Mouse (Mus musculus): ENCODE measurements around the gene Nkain2.
"Not testable (repeated sequence)": the region's sequence is repeated elsewhere in the genome, so short reads cannot be mapped to it uniquely, and the experiment has no call there.

Nkain2 gene

DNA sequence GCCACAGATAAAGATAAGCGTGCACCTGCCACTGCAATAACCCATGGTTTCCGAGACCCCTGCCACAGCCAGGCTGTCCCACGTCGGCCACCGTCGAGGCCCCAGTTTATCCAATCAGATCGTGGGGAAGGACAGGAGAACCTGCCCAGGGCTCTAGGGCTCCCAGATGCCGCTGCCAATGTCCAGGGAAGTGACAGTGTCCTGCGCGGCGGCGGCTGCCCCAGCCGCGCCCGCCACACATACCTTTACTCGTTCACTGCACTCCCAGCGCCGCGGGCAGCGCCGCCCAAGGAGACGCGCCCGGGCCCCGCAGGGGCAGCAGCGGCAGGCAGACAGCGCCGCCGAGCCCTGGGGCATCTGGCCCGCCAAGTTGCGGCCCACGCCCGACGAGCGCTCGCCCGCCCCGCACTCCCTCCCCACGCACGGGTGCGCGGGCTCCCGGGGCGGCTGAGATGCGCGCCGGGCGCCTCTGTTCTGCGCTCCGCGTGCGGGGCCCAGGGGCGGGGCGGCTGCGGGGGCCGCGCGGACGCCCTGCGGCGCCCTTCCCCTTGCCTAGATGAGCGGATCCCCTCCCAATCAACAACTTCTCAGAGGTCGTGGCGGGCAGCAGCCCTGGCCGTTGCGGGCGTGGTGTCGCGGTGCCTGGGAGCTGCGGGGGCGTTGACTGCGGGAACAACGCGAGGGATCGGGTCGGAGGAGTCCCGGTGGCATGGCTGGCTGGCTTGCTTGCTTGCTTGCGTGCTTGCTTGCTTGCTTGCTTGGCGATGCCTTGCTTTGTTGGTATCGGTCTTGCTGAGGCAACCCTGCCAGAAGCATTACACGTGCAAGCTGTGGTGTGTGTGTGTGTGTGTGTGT is at the start of gene Nkain2:
Gene Nkain2, minus strand, starts transcription at position 811 of the 855 bp plus-strand sequence.
- peak; percentile 14 for DNase-seq

DNA sequence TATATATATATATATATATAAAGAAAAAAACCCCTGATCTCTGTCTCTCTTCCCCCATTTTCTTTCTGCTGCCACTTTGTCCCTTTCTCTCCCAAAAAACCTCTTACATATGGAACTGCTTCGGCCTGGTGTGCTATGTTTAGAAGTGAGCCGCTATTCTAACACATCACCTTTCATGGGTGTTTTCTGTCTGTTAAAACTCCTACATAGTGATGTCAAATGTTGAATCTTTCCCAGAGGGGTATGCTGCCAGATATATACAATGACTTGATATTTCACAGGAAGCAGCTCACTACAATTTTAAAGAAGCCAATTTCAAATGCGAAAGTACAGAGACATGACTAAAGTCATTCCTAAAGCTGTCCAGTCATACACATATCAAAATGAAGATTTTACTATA is 49.6 kb upstream of the Nkain2 start:
- DNase-seq, result no peak

DNA sequence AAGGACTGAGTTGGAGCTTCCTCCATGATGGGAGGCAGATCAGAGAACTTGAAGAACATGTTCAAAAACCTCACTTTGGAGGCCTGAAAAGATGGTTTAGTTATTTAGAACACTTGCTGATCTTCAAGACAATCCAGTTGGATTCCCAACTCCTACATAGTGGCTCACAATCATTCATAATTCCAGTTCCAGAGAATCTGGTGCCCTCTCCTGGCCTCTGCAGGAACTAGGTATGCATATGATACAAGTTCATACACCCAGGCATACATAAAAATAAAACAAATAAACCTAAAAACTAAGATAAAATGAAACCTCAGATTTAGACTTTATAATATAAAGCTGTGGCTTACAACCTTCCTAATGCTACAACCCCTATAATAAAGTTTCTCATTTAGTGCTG is 4.8 kb upstream of the Nkain2 start:
- DNase-seq, result no peak

DNA sequence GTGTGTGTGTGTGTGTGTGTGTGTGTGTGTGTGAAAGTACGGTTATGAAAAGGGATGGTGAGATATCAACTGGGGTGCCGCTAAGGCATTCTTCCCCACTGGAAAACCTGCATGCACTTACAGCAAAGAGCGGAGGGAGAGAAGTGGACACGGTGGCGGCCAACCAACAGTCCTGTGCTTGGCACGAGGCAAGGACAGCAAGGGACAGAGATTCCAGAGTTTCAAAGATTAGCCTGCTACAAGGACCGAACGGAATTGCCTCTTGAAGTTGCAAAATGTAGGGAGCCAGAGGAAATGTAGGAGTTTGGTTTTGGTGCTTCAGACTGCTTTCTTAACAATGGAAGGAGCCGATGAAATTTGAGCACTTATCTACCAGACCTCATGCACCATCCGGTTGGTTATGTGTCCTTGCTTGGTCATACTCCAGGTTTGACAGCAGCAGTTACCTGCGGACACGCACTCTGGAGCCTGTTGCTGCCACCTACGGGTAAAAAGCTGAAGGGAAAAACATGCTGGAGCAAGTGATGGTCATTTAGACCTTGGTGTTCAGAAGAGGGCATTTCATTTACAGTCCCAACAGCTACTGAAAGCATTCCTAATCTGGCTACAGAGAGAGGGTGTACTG is 357 bp upstream of the Nkain2 start:
- peak; percentile 27 for DNase-seq

DNA sequence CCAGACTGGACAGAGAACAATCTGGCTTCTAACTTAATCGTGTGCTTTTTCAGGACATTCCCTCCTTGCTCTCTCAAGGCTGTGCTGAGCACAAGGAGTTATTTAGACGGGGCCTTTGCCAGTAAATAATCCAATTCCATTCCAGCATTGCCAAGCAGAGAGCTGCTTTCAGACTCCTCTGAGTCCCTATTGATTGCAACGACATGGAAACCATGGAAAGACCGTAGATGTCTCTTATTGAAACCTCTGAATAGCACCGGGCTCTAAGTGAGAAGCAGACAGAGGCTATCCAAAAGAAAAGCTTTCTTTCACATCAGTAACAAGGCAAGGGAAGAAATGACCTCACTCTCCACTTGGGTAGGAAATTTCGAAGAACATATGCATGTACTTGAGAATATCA is 8.3 kb downstream of the Nkain2 start:
- DNase-seq, result no peak

DNA sequence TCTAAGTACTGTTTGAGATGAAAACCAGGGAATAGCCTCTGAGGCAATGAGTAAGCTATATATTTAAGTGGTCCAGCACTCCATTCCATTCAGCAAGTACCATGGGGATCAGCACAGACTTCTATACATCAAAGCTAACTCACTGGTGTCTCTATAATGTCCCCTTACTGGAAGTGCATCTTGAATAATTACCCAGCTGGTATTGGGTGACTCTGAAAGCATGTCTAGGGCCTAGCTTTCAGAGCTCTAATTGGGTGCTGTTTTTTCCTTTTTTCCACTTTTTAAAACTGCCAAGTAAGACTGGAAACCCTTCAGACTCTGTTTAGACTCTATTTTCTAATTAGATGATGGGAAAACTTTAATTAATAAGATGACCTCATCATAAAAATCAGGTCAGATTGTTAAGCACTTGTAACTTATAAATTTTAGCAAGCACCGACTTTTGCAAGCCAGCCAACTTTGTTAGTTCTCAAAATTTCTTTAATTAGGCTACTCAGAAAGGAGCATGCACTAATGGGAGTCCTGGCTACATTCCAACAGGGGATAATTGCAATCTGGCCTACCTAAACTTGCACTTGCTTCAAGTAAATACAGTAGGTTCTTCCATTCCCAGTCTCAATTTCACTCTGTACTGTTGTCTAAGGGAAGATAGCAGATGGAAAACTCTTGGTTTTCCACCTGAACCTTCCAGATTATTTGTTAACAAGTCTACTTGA is 19.4 kb downstream of the Nkain2 start:
- DNase-seq, result no peak

DNA sequence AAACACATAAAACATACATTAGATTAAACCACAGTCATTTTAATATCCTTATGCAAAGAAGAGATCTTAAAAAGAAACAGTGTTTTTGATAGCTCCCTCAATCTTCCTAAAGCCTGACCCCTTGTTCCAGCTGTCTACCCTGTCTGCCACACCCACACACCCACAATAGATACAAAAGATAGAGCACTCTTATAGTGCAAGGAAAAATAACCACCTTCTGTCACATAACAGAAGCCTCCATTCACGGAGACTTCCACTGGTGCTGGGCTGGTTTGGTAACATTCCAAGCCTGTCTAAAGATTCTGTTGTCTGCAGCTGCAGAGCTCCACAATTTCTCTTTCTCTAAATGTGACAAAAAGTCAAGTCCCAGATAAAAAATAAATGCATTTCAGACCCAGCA is 20.7 kb downstream of the Nkain2 start:
- DNase-seq, result no peak

DNA sequence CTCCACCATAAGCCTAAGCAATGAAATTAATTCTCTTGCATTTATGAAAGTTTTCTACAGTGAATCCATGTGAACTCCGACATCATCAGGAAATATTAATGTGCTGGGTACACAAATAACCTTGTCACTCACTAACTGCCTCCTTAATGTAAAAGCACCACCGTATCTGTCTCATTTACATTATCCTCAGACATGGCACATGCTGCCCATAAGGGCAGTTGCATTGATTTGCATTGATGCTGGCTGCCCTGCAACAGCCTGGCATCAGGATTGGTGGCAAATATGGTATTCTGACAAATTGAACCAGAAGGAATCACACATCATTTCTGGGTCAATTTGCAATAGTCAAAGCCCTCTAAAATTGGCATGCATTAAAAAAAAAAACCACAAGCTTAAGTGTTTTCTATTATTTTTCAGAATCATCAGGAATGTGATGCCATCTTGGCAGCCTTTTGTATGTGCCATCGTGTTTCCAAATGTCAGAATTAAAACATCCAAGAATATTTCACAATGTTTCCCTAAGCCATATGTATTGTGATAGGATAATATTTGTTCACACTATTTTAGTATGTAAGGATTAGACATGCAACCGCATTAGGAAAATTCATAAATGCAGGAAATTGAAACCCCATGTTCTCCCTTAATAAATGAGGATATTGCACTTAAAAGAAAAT is 74.9 kb downstream of the Nkain2 start:
- no peak for DNase-seq

DNA sequence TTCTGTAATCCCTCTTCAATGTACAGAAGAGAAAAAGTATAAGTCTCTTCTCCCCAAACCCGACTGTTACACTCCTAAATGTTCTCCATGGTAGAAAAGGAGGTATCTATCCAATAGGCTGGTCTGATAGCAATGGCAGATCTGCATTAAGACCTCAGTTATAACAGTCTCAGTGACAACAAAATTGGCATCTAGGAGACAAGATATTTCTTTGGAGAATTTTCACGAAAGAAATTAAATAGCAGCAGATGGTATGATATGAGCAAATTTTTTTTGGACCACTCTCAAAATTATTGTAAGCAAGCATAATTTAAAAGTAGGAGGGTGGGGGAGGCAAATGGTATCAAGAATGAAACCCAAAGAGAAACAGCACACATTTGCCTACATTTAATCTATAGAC is 94.0 kb downstream of the Nkain2 start:
- DNase-seq, result no peak

DNA sequence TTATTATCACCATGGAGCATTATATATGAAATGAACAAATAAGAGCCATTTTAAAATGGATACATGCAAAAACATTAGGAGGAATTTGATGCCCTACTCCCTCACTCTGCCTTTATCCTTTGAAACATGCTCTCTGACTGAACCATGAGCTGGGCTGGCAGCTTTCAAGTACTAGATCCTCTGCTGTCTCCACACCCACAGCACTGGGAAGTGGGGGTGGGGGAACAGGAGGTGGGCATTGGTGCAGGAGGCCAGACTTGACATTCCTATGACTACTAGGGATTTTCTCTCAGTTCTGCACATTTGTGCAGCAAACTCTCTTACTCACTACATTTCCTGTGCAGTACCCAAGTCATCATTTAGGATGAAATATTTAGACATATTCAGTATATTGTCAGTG is 99.7 kb downstream of the Nkain2 start:
- no peak for DNase-seq

DNA sequence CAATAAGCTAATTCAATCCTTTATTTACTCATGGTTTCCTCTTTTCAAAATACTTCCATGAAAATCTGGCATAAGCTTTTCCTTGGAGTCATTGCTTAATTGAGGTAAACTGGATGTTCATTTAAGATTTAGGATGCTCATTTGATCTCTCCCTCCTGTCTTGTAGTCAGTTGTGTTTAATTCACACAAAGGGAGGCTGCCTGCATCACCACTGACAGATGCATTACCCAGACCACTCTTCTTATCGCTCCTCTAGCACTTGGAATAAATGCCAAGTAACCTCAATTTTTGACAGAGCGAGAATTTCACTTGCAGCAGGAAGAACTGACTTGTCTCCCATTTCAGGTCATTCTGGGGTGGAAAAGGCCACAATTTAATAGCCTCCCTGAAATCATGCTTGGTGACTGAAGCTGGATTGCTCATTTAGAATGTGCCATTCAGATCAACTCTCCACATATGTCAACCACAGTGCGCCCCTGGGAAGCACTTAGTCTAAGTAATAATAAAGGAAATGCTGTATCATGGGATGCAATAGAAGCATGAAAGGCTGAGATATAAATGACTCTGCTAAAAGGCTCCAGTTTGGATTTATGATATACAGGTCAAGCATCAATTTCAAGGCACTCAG is 107.4 kb downstream of the Nkain2 start:
- no peak for DNase-seq

DNA sequence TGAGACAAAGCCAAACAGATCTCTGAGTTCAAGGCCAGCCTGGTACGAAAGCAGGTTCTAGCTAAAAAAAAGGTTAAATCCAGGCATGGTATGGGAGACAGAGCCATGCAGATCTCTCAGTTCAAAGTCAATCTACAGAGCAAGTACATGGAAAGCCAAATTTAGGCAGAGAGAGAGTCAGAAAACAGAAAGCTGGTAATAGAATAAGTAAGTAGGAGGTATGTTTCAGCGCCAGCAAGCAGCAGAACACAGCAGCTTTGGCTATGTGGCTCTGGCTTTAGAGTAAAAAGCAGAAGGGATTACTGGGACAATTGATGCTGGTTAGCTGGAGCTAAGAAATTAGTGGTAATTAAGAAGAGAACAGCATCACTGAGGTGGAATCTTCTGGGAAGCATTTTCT is 151.3 kb downstream of the Nkain2 start:
- DNase-seq, result no peak

DNA sequence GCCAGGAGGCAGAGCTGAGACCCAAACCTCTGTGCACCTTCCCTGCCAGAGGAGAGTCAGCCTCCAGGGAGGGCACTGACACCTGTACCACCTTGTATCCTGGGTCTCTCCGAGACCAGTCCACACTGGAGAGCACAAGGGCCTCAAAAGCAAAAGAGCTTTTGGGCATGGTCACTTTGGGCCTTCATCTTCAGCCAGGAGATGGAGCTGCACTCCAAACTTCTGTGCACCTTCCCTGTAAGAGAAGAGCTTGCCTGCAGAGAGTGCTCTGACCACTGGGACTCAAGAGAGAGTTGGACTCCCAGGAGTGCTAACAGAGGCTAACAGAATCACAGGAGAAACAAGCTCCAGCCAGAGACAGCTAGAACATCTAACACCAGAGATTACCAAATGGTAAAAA is 183.7 kb downstream of the Nkain2 start:
- not testable (repeated sequence) for DNase-seq

DNA sequence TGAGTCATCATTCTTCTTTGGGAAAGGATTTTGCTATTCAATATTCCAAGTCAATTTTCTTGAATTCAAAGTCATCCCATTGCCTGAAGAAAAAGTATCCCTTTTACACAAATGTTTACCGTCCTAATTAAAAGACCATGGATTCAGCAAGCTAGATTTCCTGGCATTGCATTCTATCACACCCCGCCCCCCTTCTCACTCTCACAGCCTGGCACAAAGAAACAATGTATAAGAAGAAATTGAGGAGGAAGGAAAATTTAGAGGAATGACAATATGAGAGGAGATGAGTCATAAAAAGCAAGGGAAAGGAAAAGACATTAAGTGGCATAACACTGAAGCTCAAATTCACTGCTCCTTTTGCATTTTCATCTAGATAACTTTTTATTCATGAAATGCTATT is 193.6 kb downstream of the Nkain2 start:
- DNase-seq, result no peak

DNA sequence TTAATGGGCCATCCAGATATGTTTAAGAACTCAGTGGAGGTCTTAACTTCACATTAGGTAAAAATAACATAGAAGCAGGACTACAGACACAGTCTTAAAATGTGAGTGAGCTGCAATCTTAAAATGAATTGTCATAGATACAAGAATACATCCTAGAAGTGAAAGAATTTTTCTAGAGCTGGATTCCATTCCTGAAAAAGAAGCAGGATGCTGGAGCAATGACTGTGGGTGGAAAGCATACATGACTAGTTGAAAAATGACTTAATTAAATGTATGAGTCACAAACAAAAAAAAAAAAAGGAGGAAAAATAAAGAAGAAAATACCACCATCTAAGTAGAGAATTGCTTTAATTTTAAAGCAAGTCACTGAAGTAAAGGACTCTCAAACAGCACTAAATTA is 205.7 kb downstream of the Nkain2 start:
- DNase-seq, result no peak

DNA sequence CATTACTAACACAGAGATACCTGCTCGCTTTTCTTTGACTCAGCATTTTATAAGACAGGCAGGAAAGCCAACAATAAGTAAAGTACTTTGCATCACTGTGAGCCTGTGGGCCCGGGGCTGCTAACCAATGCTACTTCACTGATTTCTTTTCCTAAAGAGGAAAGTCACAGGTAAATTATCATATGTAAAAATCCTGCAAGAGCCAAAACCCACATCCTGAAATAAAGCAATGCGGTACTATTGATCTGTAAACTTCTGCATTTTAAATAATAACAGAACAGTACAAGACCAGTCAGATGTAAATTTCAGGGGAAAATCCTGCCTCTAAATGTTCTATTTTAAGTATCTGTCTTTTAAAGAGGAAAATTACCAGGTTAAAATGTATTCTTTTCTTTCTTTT is 250.0 kb downstream of the Nkain2 start:
- no peak for DNase-seq

DNA sequence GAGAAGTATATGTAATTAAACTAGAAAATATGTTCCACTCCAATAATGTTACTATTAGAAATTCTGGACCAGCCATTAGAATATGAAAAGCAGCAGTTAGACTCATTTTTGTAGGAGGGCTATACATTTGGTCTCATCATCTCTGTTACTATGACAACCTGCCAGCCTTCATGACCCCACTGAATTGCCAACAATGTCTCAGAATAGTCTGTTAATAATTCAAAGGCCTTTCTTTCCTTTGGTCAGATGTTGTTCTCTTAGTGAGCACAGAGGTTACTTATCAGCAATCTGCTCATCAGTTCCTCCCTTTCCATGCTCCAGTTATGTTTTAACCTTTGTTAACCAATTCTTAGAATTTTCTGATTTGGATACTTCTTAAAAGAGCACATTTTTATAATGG is 251.1 kb downstream of the Nkain2 start:
- no peak for DNase-seq

DNA sequence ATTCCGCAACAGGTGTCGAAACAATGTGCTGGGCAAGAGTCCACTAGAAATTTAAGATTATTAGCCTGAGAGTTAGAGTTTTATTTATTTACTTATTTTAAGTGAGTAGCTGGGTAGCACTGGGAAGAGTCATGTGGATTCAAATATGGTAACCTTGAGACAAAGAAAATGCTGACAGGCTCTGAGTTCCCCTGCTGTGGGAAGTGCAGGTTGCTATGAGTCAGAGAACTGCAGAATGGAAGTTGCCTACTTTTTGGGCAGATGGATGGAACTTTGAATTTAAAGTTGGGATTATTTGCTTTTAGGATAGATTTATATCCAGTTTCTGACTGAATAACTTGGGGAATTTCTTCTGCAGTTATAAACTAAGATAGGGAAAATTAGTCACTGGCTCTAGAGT is 259.2 kb downstream of the Nkain2 start:
- no peak for DNase-seq

DNA sequence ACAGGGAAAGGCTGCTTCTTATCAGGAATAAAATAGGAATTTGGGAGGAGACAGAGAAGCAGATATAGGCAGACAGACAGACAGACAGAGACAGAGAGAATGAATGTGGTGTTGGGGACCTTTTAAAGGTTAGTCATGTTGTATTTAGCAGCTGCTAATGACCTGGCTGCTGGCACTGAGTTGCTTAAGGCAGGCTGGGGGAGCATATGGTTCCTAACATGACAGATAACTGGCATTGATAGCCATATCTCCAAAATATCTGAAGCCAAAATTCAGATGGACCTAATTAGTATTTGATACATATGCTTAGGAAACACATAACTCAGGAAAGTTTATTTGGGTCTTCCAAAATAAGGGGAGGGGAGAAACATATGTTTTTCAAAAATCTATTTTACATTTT is 285.8 kb downstream of the Nkain2 start:
- no peak for DNase-seq

DNA sequence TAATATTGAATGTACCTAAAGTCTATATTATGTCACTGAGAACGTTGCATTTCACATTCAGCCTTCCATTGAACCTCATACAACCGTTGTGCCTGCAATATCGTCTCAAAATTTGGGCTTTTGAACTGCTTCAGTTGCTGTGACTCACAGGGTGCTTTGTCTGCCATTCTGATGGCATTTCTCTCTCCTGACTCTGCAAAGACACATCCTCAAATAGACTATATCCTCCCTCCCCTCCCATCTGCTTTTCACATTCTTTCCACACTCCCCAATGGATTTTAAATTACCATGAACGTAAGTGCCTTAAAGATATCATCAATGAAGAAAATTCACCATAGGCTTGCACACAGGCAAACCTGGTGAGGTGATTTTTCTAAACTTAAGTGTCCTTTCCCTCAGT is 287.5 kb downstream of the Nkain2 start:
- no peak for DNase-seq

DNA sequence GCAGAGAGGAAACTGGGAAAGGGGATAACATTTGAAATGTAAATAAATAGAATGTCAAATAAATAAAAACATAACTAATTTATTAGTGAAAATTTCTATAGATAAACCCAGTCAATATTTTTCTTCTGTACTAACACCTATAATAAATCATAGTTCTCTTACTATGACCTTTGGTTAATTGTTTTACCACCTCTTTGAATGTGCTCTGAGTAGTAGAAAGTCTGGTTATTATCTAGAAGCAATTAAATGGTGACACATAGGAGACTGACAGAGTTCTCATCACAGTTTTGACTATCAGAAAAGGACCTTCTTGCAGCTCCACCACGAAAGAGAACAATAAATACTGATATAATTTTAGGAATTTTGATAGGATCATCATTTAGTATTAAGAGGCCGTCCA is 295.3 kb downstream of the Nkain2 start:
- no peak for DNase-seq

DNA sequence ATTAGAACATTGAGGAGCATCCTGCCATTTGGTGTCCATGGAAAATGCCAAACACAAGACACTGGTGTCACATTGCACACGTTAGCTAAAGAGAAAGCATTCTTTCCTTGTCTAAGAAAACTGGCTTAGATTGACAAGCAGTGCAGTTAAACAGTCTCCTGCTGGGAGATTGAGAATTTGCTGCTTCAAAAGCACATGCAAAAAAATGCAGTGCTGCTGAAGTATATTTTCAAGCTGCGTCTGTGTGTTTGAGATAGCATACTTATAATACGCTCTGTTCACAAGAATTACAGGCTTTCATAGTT is 313.0 kb downstream of the Nkain2 start:
- no peak for DNase-seq

All from cerebellum, adult 8-10 months (tissue).